ENCODE assay signal across 27 mouse cellular contexts in the genomic region with DNA sequence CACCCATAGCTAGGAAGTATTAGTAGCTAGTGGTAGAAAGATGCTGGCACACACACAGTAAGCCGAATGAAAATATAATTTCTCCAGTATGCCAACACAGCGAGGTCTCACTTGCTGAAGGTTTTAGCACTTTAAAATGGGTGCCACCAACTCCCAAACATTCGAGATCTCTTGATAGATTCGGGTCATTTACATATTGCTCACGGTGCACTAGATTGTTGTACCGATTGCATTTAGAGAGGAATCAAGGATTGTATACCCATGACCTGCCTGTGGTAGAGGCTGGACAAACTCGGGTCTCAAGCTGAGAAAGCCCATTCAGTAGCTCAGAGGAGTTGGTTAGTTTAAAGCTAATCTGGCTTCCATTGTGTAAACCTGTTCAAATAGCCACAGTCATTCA. TPM values are rescaled to one million over a fixed set of nuclear protein-coding genes. Genes with fewer than 3 reads are reported as not detected.
"Had no signal": no experiment of that assay in that cellular context is flagged by ENCODE, and none has a peak within 500 bp of the region (broad histone marks: within the 10 kb centered on the region; RNA-seq: fewer than 3 reads in every experiment).

No protein-coding gene starts in this region.

- H3K27ac ChIP-seq: limb, embryonic 10.5 days; limb, embryonic 13.5 days; liver, embryonic 15.5 days; lung, embryonic 15.5 days; midbrain, embryonic 10.5 days; neural tube, embryonic 13.5 days; stomach, embryonic 15.5 days had no signal

- H3K27me3 ChIP-seq: limb, embryonic 13.5 days; liver, embryonic 12.5 days; liver, embryonic 15.5 days; lung, embryonic 15.5 days; megakaryocyte, embryonic 14.5 days; neural tube, embryonic 13.5 days; stomach, embryonic 15.5 days had no signal

- H3K9ac ChIP-seq: limb, embryonic 13.5 days; liver, embryonic 12.5 days; liver, embryonic 15.5 days; lung, embryonic 15.5 days; neural tube, embryonic 13.5 days; stomach, embryonic 15.5 days had no signal

- H3K4me2 ChIP-seq: limb, embryonic 13.5 days; liver, embryonic 12.5 days; liver, embryonic 15.5 days; lung, embryonic 15.5 days; neural tube, embryonic 13.5 days; stomach, embryonic 15.5 days had no signal

- H3K9me3 ChIP-seq: limb, embryonic 10.5 days; limb, embryonic 13.5 days; liver, embryonic 12.5 days; liver, embryonic 15.5 days; lung, embryonic 15.5 days; megakaryocyte, embryonic 14.5 days; midbrain, embryonic 10.5 days; neural tube, embryonic 13.5 days; stomach, embryonic 15.5 days had no signal

- H3K4me1 ChIP-seq: limb, embryonic 10.5 days; limb, embryonic 13.5 days; lung, embryonic 15.5 days; midbrain, embryonic 10.5 days; neural tube, embryonic 13.5 days; stomach, embryonic 15.5 days had no signal

- H3K4me3 ChIP-seq: limb, embryonic 10.5 days; limb, embryonic 13.5 days; liver, embryonic 12.5 days; liver, embryonic 15.5 days; lung, embryonic 15.5 days; megakaryocyte, embryonic 14.5 days; midbrain, embryonic 10.5 days; neural tube, embryonic 13.5 days; stomach, embryonic 15.5 days had no signal

- DNase-seq: kidney, postnatal 14 days; kidney, postnatal 4 days; liver; lung, adult 18-20 months; lung, postnatal 10 days; lung, postnatal 36 days; midbrain, embryonic 14.5 days; retina, postnatal 1 day; right cerebral cortex, postnatal 25 days; spleen, adult 18-20 months; thymus, adult 2 months; thymus, postnatal 14 days; thymus, postnatal 4 days had no signal

RNA-seq across cellular contexts. Expression of a gene that starts 9.5 kb away (rescaled TPM):
- total RNA-seq: layer of hippocampus, adult 18-20 months; layer of hippocampus, postnatal 14 days; left cerebral cortex, adult 18-20 months; left cerebral cortex, postnatal 25 days; neutrophil, adult 5-6 weeks had no signal
